Mouse (Mus musculus): ENCODE measurements around the gene Gnb3.
"Not testable (repeated sequence)": the region's sequence is repeated elsewhere in the genome, so short reads cannot be mapped to it uniquely, and the experiment has no call there.

The Gnb3 gene

GRCm38 (mm10) chr6:124856916-124857839 is 17.1 kb upstream of the Gnb3 start, which contains the start of gene P3h3:
Gene P3h3 (minus strand): TSS chr6:124857752.
- peak; percentile 78 for DNase-seq

- no peak for DNase-seq
Observed at GRCm38 (mm10) chr6:124856321-124856720, 16.2 kb upstream of the Gnb3 start.

GRCm38 (mm10) chr6:124854647-124855046 is 14.6 kb upstream of the Gnb3 start:
- no peak for DNase-seq

GRCm38 (mm10) chr6:124850535-124850934 is 10.5 kb upstream of the Gnb3 start:
- no peak for DNase-seq

- DNase-seq = peak; percentile 93
Observed at GRCm38 (mm10) chr6:124847305-124847704, 7.2 kb upstream of the Gnb3 start.

- no peak for DNase-seq
Observed at GRCm38 (mm10) chr6:124839805-124840204, 270 bp downstream of the Gnb3 start.

GRCm38 (mm10) chr6:124836411-124836810 is 3.7 kb downstream of the Gnb3 start:
- no peak for DNase-seq

- DNase-seq = no peak
Observed at GRCm38 (mm10) chr6:124835531-124835930, 4.5 kb downstream of the Gnb3 start.

- no peak for DNase-seq
Observed at GRCm38 (mm10) chr6:124834512-124835081, 5.5 kb downstream of the Gnb3 start.

GRCm38 (mm10) chr6:124831649-124832048 is 8.4 kb downstream of the Gnb3 start:
- DNase-seq = no peak

- not testable (repeated sequence) for DNase-seq
Observed at GRCm38 (mm10) chr6:124831199-124831598, 8.9 kb downstream of the Gnb3 start.

GRCm38 (mm10) chr6:124829799-124830700 is 10.0 kb downstream of the Gnb3 start:
- peak; percentile 92 for DNase-seq

GRCm38 (mm10) chr6:124828868-124829798 is 10.9 kb downstream of the Gnb3 start, which contains the start of the genes Usp5 and Cdca3:
Gene Usp5 (minus strand): TSS chr6:124829484.
Gene Cdca3 (plus strand): TSS chr6:124829547.
- DNase-seq = peak; percentile 98

GRCm38 (mm10) chr6:124828101-124828592 is 11.9 kb downstream of the Gnb3 start:
- peak; percentile 49 for DNase-seq

- no peak for DNase-seq
Observed at GRCm38 (mm10) chr6:124822049-124822448, 18.0 kb downstream of the Gnb3 start.

GRCm38 (mm10) chr6:124820891-124821290 is 19.2 kb downstream of the Gnb3 start:
- DNase-seq = no peak

GRCm38 (mm10) chr6:124817971-124818370 is 22.1 kb downstream of the Gnb3 start:
- no peak for DNase-seq

- DNase-seq = no peak
Observed at GRCm38 (mm10) chr6:124817563-124817962, 22.5 kb downstream of the Gnb3 start.

- no peak for DNase-seq
Observed at GRCm38 (mm10) chr6:124817125-124817524, 22.9 kb downstream of the Gnb3 start.

- DNase-seq = no peak
Observed at GRCm38 (mm10) chr6:124816611-124817010, 23.5 kb downstream of the Gnb3 start.

Data from kidney, adult 18-20 months (tissue).